Mouse (Mus musculus) bone marrow, adult 2 months (tissue): ENCODE data around the gene Aurkaip1. TPM values are rescaled to one million over a fixed set of nuclear protein-coding genes. Genes with fewer than 3 reads are reported as not detected.

Experiments
- H3K27ac ChIP-seq: fragments of 200-500 bp; 2 replicates; pipeline ENCODE4 v1.5.1; 2012; ENCODE audit warnings: low read depth, mild to moderate bottlenecking, control low read depth, inconsistent platforms, low read length; ENCODE audit not compliant: control insufficient read depth, poor library complexity, insufficient read depth
- H3K4me1 ChIP-seq: fragments of 200-500 bp; 2 replicates; pipeline ENCODE4 v1.6.1; 2011; ENCODE audit warnings: low read length; ENCODE audit not compliant: control insufficient read depth, insufficient read depth
- H3K4me3 ChIP-seq: fragments of 200-500 bp; replicated peaks from 2 replicates; pipeline ENCODE3; 2011; ENCODE audit warnings: mild to moderate bottlenecking, low read depth, low read length, control low read depth; ENCODE audit not compliant: control insufficient read depth
- CTCF ChIP-seq: fragments of 200-500 bp; IDR thresholded peaks from 2 replicates; pipeline ENCODE4 v1.5.1; 2011; ENCODE audit warnings: low read length, control low read depth; ENCODE audit not compliant: control insufficient read depth, insufficient read depth
- POLR2A ChIP-seq: fragments of 200-500 bp; IDR thresholded peaks from 2 replicates; pipeline ENCODE4 v1.6.1; 2011; ENCODE audit warnings: low read depth, mild to moderate bottlenecking, control low read depth, low read length, borderline replicate concordance; ENCODE audit not compliant: control insufficient read depth
- WGBS: fragments of 180-500 bp; shearing (Covaris S2); methylation state at CpG from one replicate; pipeline ENCODE4 v1.1.7; 2018; 5-methylcytosine and 5-hydroxymethylcytosine counted together
- polyA plus RNA-seq: library from polyadenylated mRNA; stranded (reverse); fragments of >200 nt; gene quantifications from 2 replicates; pipeline ENCODE4 v1.2.4, GENCODE M21; 2011; ENCODE audit warnings: low replicate concordance; ENCODE audit not compliant: missing spikeins, insufficient read depth, insufficient read length

Gene Aurkaip1
- polyA plus RNA-seq, 1 experiment, result 114 TPM

DNA sequence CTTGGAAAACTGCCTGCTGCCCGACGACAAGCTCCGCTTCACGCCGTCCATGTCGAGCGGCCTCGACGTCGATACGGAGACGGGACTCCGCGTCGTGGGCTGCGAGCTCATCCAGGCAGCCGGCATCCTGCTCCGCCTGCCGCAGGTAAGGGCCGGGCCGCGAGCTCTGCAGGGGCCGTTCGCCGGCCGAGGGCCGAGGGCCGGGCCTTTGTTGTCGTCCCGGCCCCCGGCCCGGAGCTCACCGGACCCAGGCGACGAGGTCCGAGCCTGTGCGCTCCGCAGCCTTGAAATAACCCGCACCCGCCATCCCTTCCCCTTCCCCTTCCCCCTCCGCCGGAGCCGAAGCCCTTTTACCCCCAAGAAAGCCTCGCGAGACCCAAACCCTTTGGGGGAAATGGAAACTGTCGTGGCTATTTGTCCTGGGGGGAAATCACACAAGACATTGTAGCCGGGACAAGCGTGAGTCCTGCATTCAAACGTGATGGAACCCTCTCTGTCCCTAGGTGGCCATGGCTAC lies 18.3 kb upstream of the Aurkaip1 start:
- peaks cover 2% of the 10 kb centered on the region for H3K4me1 ChIP-seq
- WGBS, result under 1% methylated on average over 49 of the region's 49 CpGs
- peak overlapping the region; percentile 73 for H3K4me3 ChIP-seq
- H3K27ac ChIP-seq, result peak overlapping the region; percentile 84
- TF ChIP-seq CTCF, result no peak

DNA sequence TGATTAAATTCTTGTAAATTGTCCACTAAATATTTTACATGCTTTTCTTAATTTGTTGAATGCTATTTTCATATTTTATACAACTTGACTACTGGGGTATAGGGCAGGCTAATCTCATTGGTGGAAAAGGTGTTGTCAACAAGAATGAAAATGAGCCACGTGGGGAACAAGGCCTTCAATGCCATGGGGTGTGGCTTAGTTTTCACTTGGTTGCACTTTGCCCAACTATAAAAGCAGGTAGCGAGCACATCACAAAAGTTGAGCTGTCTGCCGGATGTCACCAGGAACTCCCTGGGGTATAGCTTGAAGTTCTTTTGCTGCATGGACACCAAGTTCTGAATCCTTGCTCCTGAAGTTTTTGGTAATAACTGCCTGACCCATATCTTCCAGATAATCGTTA lies 13.5 kb upstream of the Aurkaip1 start:
- Histone ChIP-seq H3K4me3 (no peak overlapping the region), H3K4me1 (peaks cover 2% of the 10 kb centered on the region), H3K27ac (no peak overlapping the region)
- TF ChIP-seq CTCF (no peak), POLR2A (no peak)
- 83% methylated on average over 4 of the region's 4 CpGs for whole genome bisulfite sequencing

DNA sequence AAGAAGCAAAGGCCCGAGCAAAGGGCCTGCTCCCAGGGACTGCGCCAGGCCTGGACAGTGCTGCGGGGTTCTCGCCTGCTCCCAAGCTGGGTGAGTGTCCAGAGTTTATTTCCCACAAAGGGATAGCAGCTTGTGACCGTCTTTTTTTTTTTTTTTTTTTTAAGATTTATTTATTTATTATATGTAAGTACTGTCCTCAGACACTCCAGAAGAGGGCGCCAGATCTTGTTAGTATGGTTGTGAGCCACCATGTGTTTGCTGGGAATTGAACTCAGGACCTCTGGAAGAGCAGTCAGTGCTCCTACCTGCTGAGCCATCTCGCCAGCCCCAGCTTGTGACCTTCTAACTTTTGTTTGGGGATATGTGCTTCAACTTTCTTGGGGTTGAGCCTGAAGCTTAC lies 10.0 kb upstream of the Aurkaip1 start:
- H3K4me3 ChIP-seq, result no peak overlapping the region
- TF ChIP-seq CTCF (no peak), POLR2A (no peak)
- H3K27ac ChIP-seq, result no peak overlapping the region
- WGBS, result 76% methylated on average over 7 of the region's 7 CpGs
- no peaks in the 10 kb centered on the region for H3K4me1 ChIP-seq

DNA sequence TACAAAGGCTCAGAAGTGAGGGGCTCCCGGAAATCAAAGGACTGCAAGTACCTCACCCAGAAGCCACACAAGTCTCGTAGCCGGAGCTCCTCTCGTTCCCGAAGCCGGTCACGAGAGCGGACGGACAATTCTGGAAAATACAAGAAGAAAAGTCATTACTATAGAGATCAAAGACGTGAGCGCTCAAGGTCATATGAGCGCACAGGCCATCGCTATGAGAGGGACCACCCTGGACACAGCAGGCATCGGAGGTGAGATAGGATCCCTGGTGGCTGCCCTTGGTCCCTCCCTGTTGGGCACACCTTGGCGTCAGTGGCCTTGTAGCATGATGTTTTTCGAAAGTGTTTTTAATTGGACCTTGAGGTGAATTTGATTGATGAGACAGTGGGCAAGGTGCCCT lies 7.6 kb upstream of the Aurkaip1 start:
- TF ChIP-seq POLR2A (no peak), CTCF (no peak)
- no peak overlapping the region for H3K27ac ChIP-seq
- no peaks in the 10 kb centered on the region for H3K4me1 ChIP-seq
- 93% methylated on average over 16 of the region's 16 CpGs for WGBS
- no peak overlapping the region for H3K4me3 ChIP-seq

DNA sequence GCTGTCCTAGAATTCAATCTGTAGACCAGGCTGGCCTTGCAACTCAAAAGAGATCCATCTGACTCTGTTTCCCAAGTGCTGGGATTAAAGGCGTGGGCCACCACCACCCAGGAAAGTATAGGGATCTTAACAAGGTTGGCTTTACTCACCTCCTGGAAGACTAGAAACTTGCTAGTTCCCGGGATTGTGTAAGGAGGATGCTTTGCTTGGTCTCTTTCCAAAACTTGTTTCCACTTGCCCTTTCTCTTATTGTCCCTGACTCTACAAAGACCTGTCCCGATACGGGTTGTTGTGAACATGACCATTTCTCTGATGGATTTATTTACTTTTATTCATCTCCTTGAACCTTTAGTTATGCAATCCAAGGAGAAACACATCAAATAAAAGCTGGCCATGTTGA lies 1.2 kb upstream of the Aurkaip1 start:
- Histone ChIP-seq H3K27ac (no peak overlapping the region), H3K4me3 (no peak overlapping the region), H3K4me1 (peaks cover 4% of the 10 kb centered on the region)
- 97% methylated on average over 4 of the region's 4 CpGs for WGBS
- TF ChIP-seq CTCF (no peak), POLR2A (no peak)

DNA sequence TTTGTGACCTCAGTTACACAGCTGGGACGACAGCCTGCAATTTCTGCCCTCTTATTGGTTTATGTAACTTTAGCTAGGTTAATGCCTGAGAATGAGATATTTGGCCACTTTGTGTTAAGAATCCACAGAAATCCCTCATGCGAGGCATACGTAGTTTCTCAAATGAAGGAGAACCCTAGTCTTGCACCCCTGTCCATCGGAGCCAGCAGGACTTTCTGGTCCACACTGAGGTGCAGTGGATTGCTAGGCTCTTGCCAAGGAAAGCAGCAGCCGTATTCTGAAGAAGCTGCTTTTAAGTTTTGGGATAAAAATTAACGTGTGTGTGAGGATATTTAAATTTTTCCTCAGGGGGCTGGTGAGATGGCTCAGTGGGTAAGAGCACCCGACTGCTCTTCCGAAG lies 476 bp upstream of the Aurkaip1 start:
- TF ChIP-seq CTCF, result no peak
- no peak for TF ChIP-seq POLR2A
- 42% methylated on average over 8 of the region's 8 CpGs for WGBS
- H3K27ac ChIP-seq, result no peak overlapping the region
- peak overlapping the region; percentile 21 for H3K4me3 ChIP-seq
- peaks cover 4% of the 10 kb centered on the region for H3K4me1 ChIP-seq

DNA sequence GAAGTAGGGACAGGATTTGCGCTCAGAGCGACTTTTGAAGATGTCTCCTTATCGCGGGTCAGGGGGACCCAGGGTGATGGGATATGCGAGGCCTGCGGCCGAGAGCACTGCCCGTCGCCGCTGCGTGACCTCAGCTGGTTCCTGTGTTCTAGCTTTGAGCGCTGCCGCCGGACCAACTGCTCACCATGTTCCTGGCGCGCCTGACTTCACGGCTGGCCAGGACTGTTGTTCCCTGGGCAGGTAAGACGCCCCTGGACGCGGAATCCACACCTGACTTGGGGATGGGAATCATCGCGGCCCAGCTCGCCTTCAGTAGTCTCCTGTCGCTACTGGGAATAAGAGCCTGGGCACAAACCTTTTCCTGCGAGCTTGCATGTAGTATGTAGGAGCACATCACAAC lies 759 bp downstream of the Aurkaip1 start:
- Histone ChIP-seq H3K27ac (peak overlapping the region; percentile 91), H3K4me1 (peaks cover 4% of the 10 kb centered on the region), H3K4me3 (peak overlapping the region; percentile 96)
- under 1% methylated on average over 25 of the region's 25 CpGs for WGBS
- TF ChIP-seq POLR2A (no peak), CTCF (no peak)

DNA sequence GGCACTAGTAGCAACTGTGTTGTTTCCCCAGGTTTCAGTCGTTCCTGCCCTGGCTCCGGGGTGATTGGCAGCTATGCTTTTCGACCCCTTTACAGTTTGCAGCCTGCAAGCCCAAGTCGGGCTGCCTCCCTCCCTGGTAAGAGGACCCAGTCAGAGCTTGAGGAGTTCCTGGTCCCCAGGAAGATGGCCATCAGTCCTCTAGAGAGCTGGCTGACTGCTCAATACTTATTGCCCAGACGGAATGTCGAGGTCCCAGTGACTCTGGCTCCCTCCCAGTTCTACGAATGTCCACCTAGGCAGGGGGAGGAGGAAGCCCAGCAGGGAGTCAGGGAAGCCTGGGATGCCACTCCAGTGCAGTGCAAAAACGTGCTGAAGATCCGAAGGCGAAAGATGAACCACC lies 1.2 kb downstream of the Aurkaip1 start:
- H3K4me1 ChIP-seq, result peaks cover 4% of the 10 kb centered on the region
- H3K4me3 ChIP-seq, result peak overlapping the region; percentile 96
- TF ChIP-seq CTCF, result no peak
- TF ChIP-seq POLR2A, result no peak
- H3K27ac ChIP-seq, result peak overlapping the region; percentile 91; the same call in 1 of the 2 replicates
- 49% methylated on average over 10 of the region's 10 CpGs for WGBS

DNA sequence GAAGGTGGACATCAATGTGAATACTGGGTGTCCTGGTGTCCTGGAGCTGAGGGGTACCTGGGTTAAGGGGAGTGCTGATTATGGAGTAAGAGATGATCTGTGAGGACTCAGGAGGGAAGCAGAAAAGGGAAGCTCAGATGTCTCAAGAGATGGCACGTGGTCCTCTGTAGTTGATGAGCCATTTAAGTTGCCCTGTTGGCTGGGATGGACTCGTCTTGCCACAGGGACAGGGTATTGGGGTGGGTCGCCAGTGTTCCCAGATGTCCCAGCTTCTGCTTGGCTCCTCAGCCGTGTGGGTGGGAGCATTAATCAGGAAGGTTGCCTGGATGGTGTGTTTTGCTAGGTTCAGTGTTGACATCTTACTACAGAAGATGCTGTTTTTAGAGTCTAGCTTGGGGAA lies 2.2 kb downstream of the Aurkaip1 start:
- Histone ChIP-seq H3K4me3 (peak overlapping the region; percentile 24), H3K27ac (peak overlapping the region; percentile 34; the same call in 1 of the 2 replicates), H3K4me1 (peaks cover 6% of the 10 kb centered on the region)
- WGBS, result 51% methylated on average over 4 of the region's 4 CpGs
- TF ChIP-seq POLR2A (no peak), CTCF (no peak)
